Mouse (Mus musculus): ENCODE measurements around the gene Abi3bp. TPM values are rescaled to one million over a fixed set of nuclear protein-coding genes. Genes with fewer than 3 reads are reported as not detected.

Abi3bp gene
- polyA plus RNA-seq (2012; fragmentation: generic; extraction: Trizol) = 0.01 TPM

DNA sequence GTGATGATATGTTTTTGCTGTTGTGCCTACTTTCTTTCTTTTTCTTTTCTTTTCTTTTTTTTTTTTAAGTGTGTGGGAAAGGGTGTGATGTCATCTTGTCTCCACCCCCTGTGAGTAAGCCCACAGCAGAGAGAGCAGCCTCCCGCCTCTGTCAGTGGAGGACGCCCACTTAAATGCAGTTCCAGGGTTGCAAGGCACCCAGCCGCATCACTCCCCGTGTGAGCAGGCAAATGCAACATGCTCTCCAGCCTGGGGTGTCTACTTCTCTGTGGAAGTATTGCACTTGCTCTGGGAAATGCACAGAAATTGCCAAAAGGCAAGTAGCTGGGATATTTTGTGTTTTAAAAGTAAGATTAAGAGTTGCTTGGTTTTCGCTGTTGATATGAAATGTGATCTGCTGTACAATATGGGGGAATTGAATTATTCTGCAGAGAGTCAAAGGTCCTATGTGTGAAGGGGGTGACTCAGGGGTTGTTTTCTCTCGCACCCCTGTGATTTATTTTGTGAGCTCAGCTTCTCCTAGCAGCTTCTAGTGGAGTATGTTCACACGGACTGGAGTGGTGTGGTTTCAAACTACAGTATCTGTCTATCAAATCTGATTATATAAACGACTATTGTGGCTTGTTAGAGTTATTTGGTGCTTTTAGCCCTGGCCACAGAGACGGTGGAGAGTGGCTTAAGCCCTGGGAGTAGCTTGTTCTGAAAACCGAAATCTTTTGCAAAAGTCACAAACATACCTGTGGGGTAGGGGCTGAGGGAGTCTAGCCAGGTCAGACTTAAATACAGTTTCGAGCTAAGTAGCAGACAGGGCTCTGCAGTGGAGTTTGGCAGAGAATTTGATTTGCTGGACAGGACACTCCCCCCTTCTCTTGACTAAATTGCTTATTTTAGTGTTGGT, at the start of gene Abi3bp:
TSS of gene Abi3bp (plus strand) at position 202 of the 898 bp plus-strand sequence.
- no peaks in the 10 kb centered on the region for H3K27me3 ChIP-seq (ENCODE audit: control insufficient read depth, insufficient read depth, insufficient read length)
- H3K4me3 ChIP-seq = peak within 1 kb of the TSS; percentile 2

DNA sequence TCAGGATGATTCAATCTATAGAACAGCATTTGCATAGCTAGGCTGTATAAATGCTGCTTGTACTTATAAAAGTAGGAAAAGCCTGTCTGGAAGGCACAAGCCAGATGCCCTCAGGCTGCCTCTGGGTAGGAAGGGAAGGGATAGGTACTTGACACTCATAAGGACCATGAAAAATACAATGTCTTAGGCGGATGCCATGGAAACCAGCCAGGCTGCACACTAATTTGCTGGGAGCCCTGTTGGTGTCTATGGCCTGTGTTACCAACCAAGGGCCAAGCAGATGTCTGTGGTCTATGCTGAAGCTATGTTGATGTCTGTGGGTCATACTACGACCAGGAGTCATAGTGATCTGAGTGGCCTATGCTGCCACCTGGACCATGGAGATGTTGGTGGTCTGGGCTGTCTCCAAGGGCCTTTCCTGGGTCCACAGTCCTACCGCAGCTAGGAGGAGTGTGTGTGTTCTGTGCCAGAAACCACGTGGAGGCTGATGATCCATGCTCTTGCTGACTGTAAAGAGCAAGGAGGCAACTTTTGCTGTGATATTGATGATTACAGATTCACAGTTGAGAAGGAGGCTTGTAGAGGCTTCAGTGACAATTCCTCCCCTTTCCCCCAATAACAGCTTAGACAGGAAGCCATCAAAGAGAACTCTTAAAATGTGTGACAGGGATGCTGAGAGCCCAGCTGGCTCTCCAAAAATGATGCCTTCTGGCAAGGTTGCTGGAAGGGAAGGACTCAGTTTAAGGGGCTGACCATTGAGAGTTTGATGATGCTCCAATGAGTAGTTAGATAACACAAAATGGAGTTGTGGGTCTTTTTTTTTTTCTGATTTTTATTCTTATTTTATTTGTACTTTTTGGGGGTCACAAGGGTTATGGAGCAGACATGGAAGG, 42.1 kb upstream of the Abi3bp start:
- TF ChIP-seq MAX (IDR thresholded peaks at IDR 0.05; ENCODE audit: low read depth) = no peak
- no peak for TF ChIP-seq TCF3 (IDR thresholded peaks at IDR 0.05; ENCODE audit: insufficient read length, low read depth)
- no peak for TF ChIP-seq POLR2AphosphoS2 (IDR thresholded peaks at IDR 0.05; ENCODE audit: insufficient read length, low read depth)
- no peak for TF ChIP-seq MYOG (IDR thresholded peaks at IDR 0.05; ENCODE audit: control insufficient read depth in 1 of 3, insufficient read depth in 1 of 3, insufficient read length in 2 of 3, low read depth in 2 of 3)
- TF ChIP-seq USF1 (IDR thresholded peaks at IDR 0.05; ENCODE audit: low read depth) = no peak
- no peak for TF ChIP-seq MYOD1 (IDR thresholded peaks at IDR 0.05; ENCODE audit: control insufficient read depth in 1 of 3, insufficient read length in 2 of 3, low read depth in 2 of 3)
- no peak for TF ChIP-seq CEBPB (IDR thresholded peaks at IDR 0.05; ENCODE audit: insufficient read depth, poor library complexity, severe bottlenecking)
- no peak for TF ChIP-seq REST (IDR thresholded peaks at IDR 0.05; ENCODE audit: insufficient read depth, insufficient read length)
- no peak for TF ChIP-seq TCF12 (IDR thresholded peaks at IDR 0.05; ENCODE audit: insufficient read depth, poor library complexity, severe bottlenecking)
- no peak for TF ChIP-seq SRF (IDR thresholded peaks at IDR 0.05; ENCODE audit: control insufficient read depth, insufficient read length, low read depth)
- no peak for TF ChIP-seq POLR2A (IDR thresholded peaks at IDR 0.05; ENCODE audit: insufficient read length, low read depth)
- no peak for TF ChIP-seq E2F4 (IDR thresholded peaks at IDR 0.05; ENCODE audit: insufficient read depth)

More for the DNA sequence above, at the start of gene Abi3bp:
- Histone ChIP-seq H3K36me3 (ENCODE audit: control insufficient read depth, insufficient read depth) (no peaks in the 10 kb centered on the region), H3K4me2 (ENCODE audit: low read depth) (peak within 1 kb of the TSS; percentile 75), H3K79me2 (ENCODE audit: control insufficient read depth, insufficient read depth) (no peaks in the 10 kb centered on the region), H3ac (ENCODE audit: control insufficient read depth, insufficient read length) (no peak within 1 kb of the TSS)
- TF ChIP-seq POLR2AphosphoS2 (IDR thresholded peaks at IDR 0.05; ENCODE audit: insufficient read length, low read depth) = no peak
- TF ChIP-seq POLR2A (IDR thresholded peaks at IDR 0.05; ENCODE audit: insufficient read length, low read depth) = no peak
- no peak for TF ChIP-seq TCF12 (IDR thresholded peaks at IDR 0.05; ENCODE audit: insufficient read depth, poor library complexity, severe bottlenecking)
- no peak for TF ChIP-seq CEBPB (IDR thresholded peaks at IDR 0.05; ENCODE audit: insufficient read depth, poor library complexity, severe bottlenecking)
- no peak for TF ChIP-seq MYOG (IDR thresholded peaks at IDR 0.05; ENCODE audit: control insufficient read depth in 1 of 3, insufficient read depth in 1 of 3, insufficient read length in 2 of 3, low read depth in 2 of 3)
- TF ChIP-seq E2F4 (IDR thresholded peaks at IDR 0.05; ENCODE audit: insufficient read depth) = no peak
- TF ChIP-seq REST (IDR thresholded peaks at IDR 0.05; ENCODE audit: insufficient read depth, insufficient read length) = no peak
- no peak for TF ChIP-seq MYOD1 (IDR thresholded peaks at IDR 0.05; ENCODE audit: control insufficient read depth in 1 of 3, insufficient read length in 2 of 3, low read depth in 2 of 3)
- no peak for TF ChIP-seq TCF3 (IDR thresholded peaks at IDR 0.05; ENCODE audit: insufficient read length, low read depth)

GRCm38 (mm10) chr16:56440243-56440642, 37.4 kb upstream of the Abi3bp start:
- H3K4me3 ChIP-seq = no peak overlapping the region
- no peak for TF ChIP-seq MYOG (IDR thresholded peaks at IDR 0.05; ENCODE audit: control insufficient read depth in 1 of 3, insufficient read depth in 1 of 3, insufficient read length in 2 of 3, low read depth in 2 of 3)
- no peak for TF ChIP-seq TCF12 (IDR thresholded peaks at IDR 0.05; ENCODE audit: insufficient read depth, poor library complexity, severe bottlenecking)
- no peak for TF ChIP-seq TCF3 (IDR thresholded peaks at IDR 0.05; ENCODE audit: insufficient read length, low read depth)
- TF ChIP-seq POLR2AphosphoS2 (IDR thresholded peaks at IDR 0.05; ENCODE audit: insufficient read length, low read depth) = no peak
- no peak for TF ChIP-seq CEBPB (IDR thresholded peaks at IDR 0.05; ENCODE audit: insufficient read depth, poor library complexity, severe bottlenecking)
- no peak for TF ChIP-seq REST (IDR thresholded peaks at IDR 0.05; ENCODE audit: insufficient read depth, insufficient read length)
- no peaks in the 10 kb centered on the region for H3K79me2 ChIP-seq (ENCODE audit: control insufficient read depth, insufficient read depth)
- no peaks in the 10 kb centered on the region for H3K27me3 ChIP-seq (ENCODE audit: control insufficient read depth, insufficient read depth, insufficient read length)
- no peaks in the 10 kb centered on the region for H3K36me3 ChIP-seq (ENCODE audit: control insufficient read depth, insufficient read depth)
- H3K4me2 ChIP-seq (ENCODE audit: low read depth) = no peak overlapping the region
- H3ac ChIP-seq (ENCODE audit: control insufficient read depth, insufficient read length) = no peak overlapping the region

More for the DNA sequence above, 42.1 kb upstream of the Abi3bp start:
- Histone ChIP-seq H3K27me3 (ENCODE audit: control insufficient read depth, insufficient read depth, insufficient read length) (no peaks in the 10 kb centered on the region), H3K36me3 (ENCODE audit: control insufficient read depth, insufficient read depth) (no peaks in the 10 kb centered on the region), H3ac (ENCODE audit: control insufficient read depth, insufficient read length) (no peak overlapping the region), H3K4me3 (no peak overlapping the region), H3K4me2 (ENCODE audit: low read depth) (no peak overlapping the region), H3K79me2 (ENCODE audit: control insufficient read depth, insufficient read depth) (no peaks in the 10 kb centered on the region)

GRCm38 (mm10) chr16:56441113-56441512, 36.6 kb upstream of the Abi3bp start:
- Histone ChIP-seq H3K4me3 (no peak overlapping the region), H3K36me3 (ENCODE audit: control insufficient read depth, insufficient read depth) (no peaks in the 10 kb centered on the region), H3ac (ENCODE audit: control insufficient read depth, insufficient read length) (no peak overlapping the region), H3K4me2 (ENCODE audit: low read depth) (no peak overlapping the region), H3K79me2 (ENCODE audit: control insufficient read depth, insufficient read depth) (no peaks in the 10 kb centered on the region), H3K27me3 (ENCODE audit: control insufficient read depth, insufficient read depth, insufficient read length) (no peaks in the 10 kb centered on the region)
- TF ChIP-seq POLR2AphosphoS2 (IDR thresholded peaks at IDR 0.05; ENCODE audit: insufficient read length, low read depth) (no peak), MAX (IDR thresholded peaks at IDR 0.05; ENCODE audit: low read depth) (no peak), E2F4 (IDR thresholded peaks at IDR 0.05; ENCODE audit: insufficient read depth) (no peak), USF1 (IDR thresholded peaks at IDR 0.05; ENCODE audit: low read depth) (no peak), TCF3 (IDR thresholded peaks at IDR 0.05; ENCODE audit: insufficient read length, low read depth) (no peak), TCF12 (IDR thresholded peaks at IDR 0.05; ENCODE audit: insufficient read depth, poor library complexity, severe bottlenecking) (no peak), MYOD1 (IDR thresholded peaks at IDR 0.05; ENCODE audit: control insufficient read depth in 1 of 3, insufficient read length in 2 of 3, low read depth in 2 of 3) (no peak), CEBPB (IDR thresholded peaks at IDR 0.05; ENCODE audit: insufficient read depth, poor library complexity, severe bottlenecking) (no peak), POLR2A (IDR thresholded peaks at IDR 0.05; ENCODE audit: insufficient read length, low read depth) (no peak), SRF (IDR thresholded peaks at IDR 0.05; ENCODE audit: control insufficient read depth, insufficient read length, low read depth) (no peak), REST (IDR thresholded peaks at IDR 0.05; ENCODE audit: insufficient read depth, insufficient read length) (no peak), MYOG (IDR thresholded peaks at IDR 0.05; ENCODE audit: control insufficient read depth in 1 of 3, insufficient read depth in 1 of 3, insufficient read length in 2 of 3, low read depth in 2 of 3) (no peak)
